Mouse (Mus musculus) ES-Bruce4 (cell line): ENCODE results near the gene Whrn. TPM values are rescaled to one million over a fixed set of nuclear protein-coding genes. Genes with fewer than 3 reads are reported as not detected.

Experiments
- H3K27ac ChIP-seq: 2 replicates; pipeline ENCODE4 v1.5.1; 2012; ENCODE audit warnings: low read length, inconsistent platforms; ENCODE audit not compliant: insufficient read depth
- H3K27me3 ChIP-seq: 2 replicates; pipeline ENCODE4 v1.6.1; 2012; ENCODE audit warnings: mild to moderate bottlenecking, low read length, inconsistent platforms; ENCODE audit not compliant: control insufficient read depth, poor library complexity, insufficient read depth, severe bottlenecking
- H3K36me3 ChIP-seq: 2 replicates; pipeline ENCODE4 v1.6.1; 2012; ENCODE audit warnings: inconsistent platforms, mild to moderate bottlenecking, low read length, moderate library complexity; ENCODE audit not compliant: control insufficient read depth, poor library complexity, insufficient read depth, severe bottlenecking
- H3K4me1 ChIP-seq: one replicate; pipeline ENCODE4 v1.8.1; 2011; ENCODE audit warnings: low read length; ENCODE audit not compliant: control insufficient read depth, insufficient read depth
- H3K4me3 ChIP-seq: 2 replicates; pipeline ENCODE4 v1.5.1; 2011; ENCODE audit warnings: low read depth, mild to moderate bottlenecking, low read length
- H3K9ac ChIP-seq: 2 replicates; pipeline ENCODE4 v1.6.1; 2012; ENCODE audit warnings: low read depth, mild to moderate bottlenecking, inconsistent platforms; ENCODE audit not compliant: poor library complexity, severe bottlenecking
- H3K9me3 ChIP-seq: replicated peaks from 2 replicates; pipeline ENCODE4 v1.6.1; 2012; ENCODE audit warnings: mild to moderate bottlenecking, low read length, inconsistent platforms; ENCODE audit not compliant: control insufficient read depth, poor library complexity, insufficient read depth, severe bottlenecking
- CTCF ChIP-seq: IDR thresholded peaks from one replicate; pipeline ENCODE4 v1.8.1; 2011; ENCODE audit warnings: low read depth, low read length
- EP300 ChIP-seq: IDR thresholded peaks from 2 replicates; pipeline ENCODE4 v1.6.1; 2011; ENCODE audit warnings: low read depth, low read length; ENCODE audit not compliant: insufficient read depth
- POLR2A ChIP-seq: IDR thresholded peaks from one replicate; pipeline ENCODE4 v1.8.1; 2011; ENCODE audit warnings: low read length; ENCODE audit not compliant: insufficient read depth
- polyA plus RNA-seq: library from polyadenylated mRNA; stranded (reverse); fragments of >200 nt; gene quantifications from 2 replicates; pipeline ENCODE4 v1.2.4, GENCODE M21; 2011; ENCODE audit warnings: low read depth; ENCODE audit not compliant: missing spikeins, insufficient read depth, insufficient read length

The Whrn gene
- 33.5 and 40.2 TPM in 2 replicates for polyA plus RNA-seq

DNA sequence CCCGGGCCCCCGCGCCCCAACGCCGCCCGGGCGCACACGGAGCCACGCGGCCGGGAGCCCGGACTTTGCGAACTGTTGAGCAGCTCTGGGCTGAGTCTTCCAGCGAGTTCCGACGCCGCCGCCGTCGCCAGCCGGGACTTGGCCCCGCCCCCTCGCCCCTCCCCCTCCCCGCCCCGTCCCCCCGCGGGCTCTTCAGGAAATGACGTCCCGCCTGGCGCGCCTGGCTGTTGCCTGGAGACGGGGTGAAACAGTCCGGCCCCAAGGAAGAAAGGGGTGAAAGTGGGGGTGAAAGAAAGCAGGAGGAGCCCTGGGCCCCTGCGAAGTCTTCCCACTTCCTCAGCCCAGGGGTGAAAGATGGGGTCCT is at the start of gene Whrn:
Whrn (minus strand) TSS at position 77 of the 364 bp plus-strand sequence.
- Histone ChIP-seq H3K27me3 (no peaks in the 10 kb centered on the region), H3K9ac (peak within 1 kb of the TSS; percentile 91), H3K36me3 (0 out of 2 replicates have a peak, but pooled peaks cover 2% of the 10 kb centered on the region), H3K9me3 (no peaks in the 10 kb centered on the region), H3K4me3 (peak within 1 kb of the TSS; percentile 87), H3K27ac (no peak within 1 kb of the TSS), H3K4me1 (no peaks in the 10 kb centered on the region)
- TF ChIP-seq POLR2A, result no peak

DNA sequence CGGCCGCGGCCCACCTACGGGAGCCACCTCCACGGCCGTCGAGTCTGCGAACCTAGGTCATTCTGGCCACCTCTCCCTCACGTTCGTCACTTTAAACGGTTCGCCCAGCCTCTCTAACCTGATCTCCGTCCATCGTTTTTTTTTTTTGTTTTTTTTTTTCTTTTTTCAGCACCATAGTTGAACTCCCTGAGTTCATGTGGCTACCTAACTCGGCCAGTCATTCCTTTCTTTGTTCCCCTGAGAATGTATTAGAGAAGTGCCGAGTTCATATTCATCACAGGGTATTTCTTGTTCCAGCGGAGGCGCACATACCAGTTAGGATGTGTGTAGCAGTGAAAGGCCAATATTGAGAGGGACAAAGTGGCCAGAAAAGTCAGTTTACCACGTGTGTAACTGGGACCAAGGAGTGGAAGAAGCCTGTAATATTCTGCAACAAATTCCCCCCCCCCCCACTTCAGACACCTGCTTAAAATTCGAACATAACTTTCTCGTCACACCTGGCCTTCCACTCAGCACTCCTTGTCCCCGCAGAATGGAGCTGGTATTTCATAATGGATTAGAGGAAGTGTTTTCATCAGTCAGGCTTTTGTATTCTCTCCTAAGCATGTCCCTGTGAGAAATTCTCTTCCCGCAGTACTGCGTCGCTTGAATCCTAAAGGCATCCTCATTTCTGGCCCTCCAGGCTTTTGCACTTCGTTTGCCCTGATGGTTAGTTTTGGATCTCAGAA is 49.6 kb upstream of the Whrn start:
- H3K27me3 ChIP-seq, result no peaks in the 10 kb centered on the region
- no peak overlapping the region for H3K27ac ChIP-seq
- peak overlapping the region; percentile 92 for H3K9ac ChIP-seq
- peaks cover 16% of the 10 kb centered on the region for H3K36me3 ChIP-seq
- TF ChIP-seq CTCF (no peak), EP300 (no peak), POLR2A (no peak)
- H3K4me1 ChIP-seq, result peaks cover 2% of the 10 kb centered on the region
- peak overlapping the region; percentile 96 for H3K4me3 ChIP-seq
- no peaks in the 10 kb centered on the region for H3K9me3 ChIP-seq

DNA sequence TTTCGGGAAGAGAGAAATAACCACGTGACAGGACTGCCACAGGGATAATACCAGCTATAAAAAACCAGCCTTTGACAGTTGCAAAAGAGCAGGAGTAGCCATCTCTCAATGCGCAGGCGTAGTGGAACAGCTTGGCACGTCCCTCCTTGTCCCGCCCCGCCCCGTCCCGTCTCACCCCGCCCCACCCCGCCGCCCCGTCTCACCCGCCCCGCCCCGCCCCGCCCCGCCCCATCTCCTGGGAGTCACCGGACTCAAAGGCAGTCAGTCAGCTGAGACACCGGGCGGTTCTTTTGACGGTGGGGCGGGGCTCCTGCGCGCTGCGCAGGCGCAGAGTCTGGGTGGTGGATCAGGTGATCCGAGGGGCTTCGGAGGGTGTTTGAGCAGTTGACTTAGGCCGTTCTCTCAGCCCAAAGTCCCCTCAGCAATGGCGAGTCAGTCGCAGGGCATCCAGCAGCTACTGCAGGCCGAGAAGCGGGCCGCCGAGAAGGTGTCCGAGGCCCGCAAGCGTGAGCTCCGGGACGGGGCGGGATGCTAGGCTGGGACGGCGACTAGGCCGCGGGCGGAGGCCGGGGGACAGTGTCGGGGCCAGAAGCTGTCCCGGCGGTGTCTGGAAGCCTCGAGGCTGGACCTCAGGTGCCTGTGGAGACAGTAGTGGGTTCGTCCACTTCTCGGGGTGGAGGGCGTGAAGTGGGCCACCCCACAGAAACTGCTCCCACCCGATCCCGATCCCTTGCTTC is 48.9 kb upstream of the Whrn start, which contains the start of gene Atp6v1g1:
Atp6v1g1 (plus strand) TSS at position 279 of the 737 bp plus-strand sequence.
- H3K4me3 ChIP-seq, result peak within 1 kb of the TSS; percentile 96
- H3K4me1 ChIP-seq, result peaks cover 2% of the 10 kb centered on the region
- H3K27me3 ChIP-seq, result no peaks in the 10 kb centered on the region
- no peaks in the 10 kb centered on the region for H3K9me3 ChIP-seq
- no peak within 1 kb of the TSS for H3K27ac ChIP-seq
- H3K36me3 ChIP-seq, result peaks cover 16% of the 10 kb centered on the region
- TF ChIP-seq CTCF (no peak), EP300 (no peak), POLR2A (peak; percentile 7)
- peak within 1 kb of the TSS; percentile 92 for H3K9ac ChIP-seq

DNA sequence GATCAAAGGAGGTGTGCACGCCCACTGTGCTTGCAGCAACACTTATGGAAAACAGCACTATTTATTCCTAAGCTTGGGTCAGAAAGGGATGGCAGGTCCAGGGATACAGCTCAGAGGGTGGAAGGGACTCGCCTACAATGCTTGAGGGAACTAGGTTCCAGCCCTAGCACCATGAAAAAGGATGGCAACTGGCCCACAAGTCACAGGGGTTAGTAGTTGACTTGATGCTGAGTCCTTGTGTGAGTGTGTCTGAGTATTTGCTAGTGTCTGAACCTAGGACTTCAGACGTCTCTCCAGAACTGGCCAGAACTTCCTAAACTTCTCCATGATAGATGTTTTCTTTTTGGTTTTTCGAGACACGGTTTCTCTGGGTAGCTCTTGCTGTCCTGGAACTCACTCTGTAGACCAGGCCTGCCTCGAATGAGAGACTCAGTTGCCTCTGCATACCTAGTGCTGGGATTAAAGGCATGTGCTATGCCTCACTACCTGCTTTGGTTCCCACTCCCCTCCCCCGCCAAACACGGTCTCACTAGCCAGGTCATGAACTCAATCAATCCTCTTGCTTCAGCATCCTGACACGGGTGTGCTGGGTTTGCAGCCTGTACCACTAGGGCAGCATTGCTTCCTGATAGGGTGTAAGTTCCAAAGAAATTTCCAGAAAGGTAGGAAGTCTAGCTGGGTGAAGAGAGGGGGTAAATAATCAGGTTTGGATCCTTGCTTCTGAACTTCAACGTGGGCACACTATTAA is 48.1 kb upstream of the Whrn start:
- H3K4me3 ChIP-seq, result no peak overlapping the region
- peaks cover 2% of the 10 kb centered on the region for H3K4me1 ChIP-seq
- no peak for TF ChIP-seq CTCF
- no peak for TF ChIP-seq EP300
- TF ChIP-seq POLR2A, result no peak
- H3K9me3 ChIP-seq, result no peaks in the 10 kb centered on the region
- no peak overlapping the region for H3K9ac ChIP-seq
- H3K27ac ChIP-seq, result no peak overlapping the region
- H3K36me3 ChIP-seq, result peaks cover 9% of the 10 kb centered on the region
- no peaks in the 10 kb centered on the region for H3K27me3 ChIP-seq

DNA sequence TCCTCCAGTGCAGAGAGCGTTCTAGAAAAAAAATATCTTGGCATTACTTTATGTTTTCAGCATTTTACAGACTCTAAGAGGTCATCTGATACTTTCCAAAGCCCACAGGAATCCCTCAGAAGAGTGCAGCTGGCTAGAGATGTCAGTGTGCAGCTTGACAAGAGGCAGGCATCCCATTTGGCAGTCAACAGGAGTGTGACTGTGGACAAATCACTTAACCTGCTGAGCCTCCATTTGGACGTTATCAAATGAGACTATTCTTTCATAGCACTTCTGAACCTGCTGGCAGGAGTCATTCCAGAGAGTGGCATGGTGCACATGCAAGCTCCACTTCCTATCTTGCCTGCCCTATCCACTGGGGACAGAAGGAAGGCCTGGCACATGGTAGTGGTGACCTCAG is 46.4 kb upstream of the Whrn start:
- peaks cover 2% of the 10 kb centered on the region for H3K4me1 ChIP-seq
- no peak overlapping the region for H3K4me3 ChIP-seq
- no peaks in the 10 kb centered on the region for H3K27me3 ChIP-seq
- H3K36me3 ChIP-seq, result no peaks in the 10 kb centered on the region
- no peak for TF ChIP-seq CTCF
- no peaks in the 10 kb centered on the region for H3K9me3 ChIP-seq
- no peak overlapping the region for H3K27ac ChIP-seq
- no peak overlapping the region for H3K9ac ChIP-seq

DNA sequence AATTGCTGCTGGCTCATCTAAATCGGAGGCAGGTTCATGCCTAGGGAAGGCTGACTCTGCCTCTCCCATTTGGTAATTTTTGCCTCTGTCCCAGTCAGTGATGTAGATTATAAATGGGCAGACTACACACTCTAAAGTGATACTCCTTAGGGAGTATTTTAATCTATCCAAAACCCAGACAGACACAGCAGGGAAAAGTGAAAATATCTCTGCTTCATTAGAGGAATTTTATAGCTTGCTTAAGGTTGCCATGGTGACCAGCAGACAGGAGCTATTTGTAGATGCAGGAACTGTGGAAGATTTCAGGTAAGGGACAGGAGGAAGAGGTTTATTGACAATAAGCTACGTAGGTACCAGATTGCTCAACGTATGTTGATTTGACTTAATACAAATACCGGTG is 41.8 kb upstream of the Whrn start:
- H3K4me1 ChIP-seq, result no peaks in the 10 kb centered on the region
- H3K27me3 ChIP-seq, result no peaks in the 10 kb centered on the region
- H3K9ac ChIP-seq, result no peak overlapping the region
- H3K9me3 ChIP-seq, result no peaks in the 10 kb centered on the region
- H3K36me3 ChIP-seq, result no peaks in the 10 kb centered on the region
- no peak overlapping the region for H3K4me3 ChIP-seq
- H3K27ac ChIP-seq, result no peak overlapping the region
- TF ChIP-seq POLR2A, result no peak
- TF ChIP-seq CTCF, result no peak
- no peak for TF ChIP-seq EP300
